Mouse (Mus musculus) layer of hippocampus, postnatal 36 days (tissue): ENCODE data around the gene Kcnc2. TPM values are rescaled to one million over a fixed set of nuclear protein-coding genes. Genes with fewer than 3 reads are reported as not detected.

Experiments used
- DNase-seq, 2 experiments: peaks; one replicate each; pipeline ENCODE4 v3.0.0; 2022
- total RNA-seq, 2 experiments: library from RNA; stranded (reverse); gene quantifications; 2 replicates each; pipeline ENCODE4 v1.2.3; 2021

The Kcnc2 gene
- total RNA-seq, 2 experiments from 2014 or later: 77.0 to 89.5 TPM

DNA sequence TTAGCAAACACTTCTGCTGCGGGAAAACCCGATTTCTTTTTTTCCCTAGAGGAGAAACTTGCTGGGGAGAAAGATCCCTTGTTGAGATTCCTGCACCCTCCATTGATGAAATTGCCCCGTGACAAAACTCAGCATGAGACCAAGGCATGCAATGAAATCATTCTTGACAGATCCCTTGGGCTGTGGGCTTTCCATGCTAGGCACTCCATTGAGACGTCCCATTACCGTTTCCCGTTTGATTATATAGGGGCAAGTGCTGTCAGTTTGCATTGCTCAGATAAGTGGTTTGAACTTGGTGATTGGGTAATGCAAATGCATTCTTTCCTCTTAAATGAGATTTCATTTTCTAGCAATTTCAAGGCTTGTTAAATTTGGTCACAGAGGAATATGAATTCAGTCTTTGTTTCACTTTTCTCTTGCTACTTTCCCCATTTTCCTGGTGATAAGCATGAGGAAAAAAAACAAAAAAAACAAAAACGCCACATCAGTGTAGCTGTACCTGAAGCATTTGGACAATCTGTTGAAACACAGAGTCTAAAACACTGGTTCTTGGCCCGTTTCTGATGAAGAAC lies 123.6 kb downstream of the Kcnc2 start:
- no peak for DNase-seq

DNA sequence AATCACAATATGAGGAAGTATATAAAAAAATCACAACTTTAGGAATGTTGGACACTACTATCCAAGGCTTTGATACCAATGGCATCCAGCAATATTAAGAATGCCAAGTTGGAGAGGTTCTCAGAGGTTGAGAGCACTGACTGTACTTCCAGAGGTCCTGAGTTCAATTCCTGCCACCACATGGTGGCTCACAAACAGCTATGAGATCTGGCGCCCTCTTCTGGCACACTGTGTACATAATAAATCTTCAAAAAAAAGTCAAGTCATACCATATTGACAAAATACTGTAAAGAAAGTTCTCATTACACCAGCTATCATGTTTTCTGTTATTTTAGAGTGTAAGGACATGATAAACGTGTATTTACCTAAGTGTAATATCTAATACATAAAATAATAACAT lies 126.3 kb downstream of the Kcnc2 start:
- no peak for DNase-seq

DNA sequence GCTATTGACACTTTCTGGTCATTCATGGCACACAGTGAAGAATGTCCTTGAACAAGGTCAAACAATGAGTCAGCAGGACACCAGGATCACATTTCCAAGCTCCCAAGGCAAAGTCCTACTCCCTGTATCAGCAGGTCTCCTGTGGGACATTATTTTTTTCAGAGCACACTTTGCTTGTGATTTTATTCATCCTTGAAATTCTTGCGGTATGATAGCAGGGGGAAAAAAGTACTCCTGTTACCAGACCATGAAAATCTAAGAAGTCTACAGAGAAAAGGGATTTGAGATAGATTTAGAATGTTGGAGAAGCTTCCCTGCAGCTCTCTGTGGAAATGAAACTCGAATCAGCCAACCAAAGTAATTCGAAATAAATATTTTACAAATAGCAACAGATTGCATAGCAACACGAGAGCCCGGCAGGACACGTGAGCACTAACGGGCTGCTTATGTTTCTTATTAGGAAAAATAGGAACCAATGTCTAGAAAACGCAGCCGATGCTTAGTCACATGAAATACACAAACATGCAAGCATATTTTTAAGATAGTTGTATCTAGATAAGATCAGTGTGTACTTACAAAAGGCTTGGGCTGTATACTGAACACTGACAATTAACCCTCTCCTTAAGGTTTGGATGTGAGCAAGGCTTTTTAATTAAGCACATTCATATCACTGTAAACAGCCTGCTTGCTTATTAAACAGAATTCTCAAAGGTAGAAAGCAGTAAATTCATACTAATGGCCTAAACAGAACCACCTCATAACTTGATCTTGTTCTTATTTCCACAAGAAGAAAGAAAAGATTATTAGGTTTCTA lies 129.9 kb downstream of the Kcnc2 start:
- peak in 1 of 2 experiments; percentile 25 for DNase-seq

- no peak for DNase-seq
Observed at GRCm38 (mm10) chr10:112409525-112409924, 138.6 kb downstream of the Kcnc2 start.

- no peak for DNase-seq
Observed at GRCm38 (mm10) chr10:112423327-112423726, 152.4 kb downstream of the Kcnc2 start.

DNA sequence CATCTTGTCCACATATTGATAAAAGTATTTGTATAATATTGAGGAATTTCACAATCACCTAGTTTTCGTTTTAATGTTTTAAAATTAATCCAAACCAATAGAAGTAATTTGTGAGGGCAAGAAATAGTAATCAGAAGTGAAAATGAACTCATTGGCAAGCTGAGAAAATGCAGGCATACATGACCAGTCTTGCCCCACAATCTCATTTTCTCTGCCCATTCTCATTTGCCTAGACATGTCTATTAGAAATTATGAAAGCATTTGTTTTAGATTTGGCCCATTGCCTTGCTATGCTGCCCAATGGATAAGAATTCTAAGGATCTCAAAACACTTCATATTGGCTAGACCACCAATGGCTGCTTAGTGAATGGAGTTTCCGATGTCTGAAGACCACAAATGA lies 166.0 kb downstream of the Kcnc2 start:
- no peak for DNase-seq

- no peak for DNase-seq
Observed at GRCm38 (mm10) chr10:112444640-112445039, 173.7 kb downstream of the Kcnc2 start.

DNA sequence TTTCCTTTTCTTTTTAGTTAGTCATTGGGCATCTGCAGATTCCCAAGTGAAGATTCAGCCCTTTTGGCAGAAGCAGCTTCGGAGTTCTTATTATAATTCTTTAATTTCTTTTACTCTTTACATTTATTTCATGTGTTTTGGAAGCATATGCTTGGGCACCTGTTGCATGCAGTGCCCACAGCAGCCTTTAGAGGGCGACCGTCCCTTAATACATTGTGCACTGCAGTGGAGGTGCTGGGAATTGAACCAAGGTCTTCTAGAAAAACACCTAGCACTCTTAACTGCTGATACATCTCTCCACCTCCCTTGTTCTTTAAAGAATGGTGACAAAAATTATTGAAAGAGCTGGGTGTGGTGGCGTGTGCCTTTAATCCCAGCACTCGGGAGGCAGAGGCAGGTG lies 180.0 kb downstream of the Kcnc2 start:
- no peak for DNase-seq

DNA sequence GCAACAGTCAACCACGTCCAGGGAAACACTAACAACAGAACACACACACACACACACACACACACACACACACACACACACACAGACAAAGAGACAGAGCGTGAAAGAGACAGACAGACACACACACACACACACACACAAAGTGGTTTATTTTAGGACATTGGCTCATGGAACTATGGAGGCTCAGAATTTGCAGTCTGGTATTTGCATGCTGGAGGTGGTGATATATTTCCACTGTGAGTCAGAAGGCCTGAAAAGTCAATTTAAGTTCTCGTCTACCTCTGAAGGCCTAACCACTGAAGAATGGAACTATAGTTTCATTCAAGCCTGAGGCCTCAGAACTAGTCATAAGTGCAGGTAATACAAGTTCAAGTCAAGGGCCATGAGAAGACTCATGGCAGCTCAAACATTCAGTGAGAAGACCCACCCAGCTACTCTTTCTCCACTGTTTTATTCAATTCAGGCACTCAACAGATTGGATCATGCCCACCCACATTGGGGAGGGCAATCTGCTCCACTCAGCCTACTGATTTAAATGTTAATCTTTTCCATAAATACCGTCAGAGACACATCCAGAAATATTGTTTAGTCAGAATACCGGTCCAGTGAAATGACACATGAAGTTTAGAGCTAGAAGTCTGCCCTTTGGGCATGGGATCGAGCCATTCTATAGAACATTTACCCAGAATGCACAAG lies 197.9 kb downstream of the Kcnc2 start:
- peak; percentile 24 to 33 for DNase-seq

- no peak for DNase-seq
Observed at GRCm38 (mm10) chr10:112474122-112474810, 203.3 kb downstream of the Kcnc2 start.

DNA sequence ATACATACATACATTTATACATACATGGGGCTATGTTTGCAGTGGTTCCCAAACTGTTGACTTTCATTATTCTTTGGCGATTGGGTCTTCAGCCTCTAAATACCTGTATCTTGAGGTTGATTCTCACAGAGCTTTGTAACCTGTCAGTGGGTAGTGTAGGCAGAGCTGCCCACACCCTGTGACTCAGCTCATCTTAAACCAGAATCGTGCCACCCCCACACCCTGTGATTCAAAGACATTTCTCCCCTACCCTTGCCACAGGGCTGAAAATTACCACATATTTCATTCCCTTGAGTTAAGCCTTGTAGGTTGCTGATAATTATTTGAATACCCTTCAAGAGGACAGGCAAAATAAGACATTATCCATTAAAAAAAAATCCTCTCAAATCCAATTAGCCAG lies 210.5 kb downstream of the Kcnc2 start:
- no peak for DNase-seq

- DNase-seq: no peak
Observed at GRCm38 (mm10) chr10:112481921-112482607, 211.1 kb downstream of the Kcnc2 start.

GRCm38 (mm10) chr10:112484387-112485105 lies 213.6 kb downstream of the Kcnc2 start:
- no peak for DNase-seq

DNA sequence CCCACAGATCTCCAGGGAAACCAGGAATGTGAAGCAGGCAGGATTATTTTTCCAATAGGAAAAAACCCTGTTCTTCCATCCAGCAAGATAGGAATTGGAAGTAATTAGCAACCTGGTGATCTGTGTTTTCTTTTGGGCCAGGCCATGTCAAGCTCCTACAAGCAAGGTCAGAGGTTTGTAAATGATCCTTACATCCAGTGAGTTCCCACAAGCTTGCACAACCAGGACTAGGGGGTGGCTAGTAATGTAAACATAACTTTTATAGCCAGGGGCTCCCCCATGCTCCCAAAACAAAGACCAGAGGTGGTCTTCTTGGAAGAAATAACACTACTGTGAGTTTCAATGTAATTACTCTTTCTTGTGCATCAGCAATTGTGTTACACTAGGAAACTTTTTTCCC lies 214.9 kb downstream of the Kcnc2 start:
- DNase-seq: no peak

GRCm38 (mm10) chr10:112488751-112489150 lies 217.8 kb downstream of the Kcnc2 start:
- DNase-seq: no peak

Other genes starting within 250 kb of the Kcnc2 start
- gene Glipr1l1, start 210.9 kb upstream of the Kcnc2 start, total RNA-seq: not detected
- gene Glipr1l2, start 187.8 kb upstream of the Kcnc2 start, total RNA-seq: not detected
- gene Glipr1l3, start 110.8 kb upstream of the Kcnc2 start, total RNA-seq: not detected
- under 1 TPM in 1 of 2 experiments, not detected in 1; 0.43 TPM for gene Caps2, start 107.5 kb upstream of the Kcnc2 start, total RNA-seq